Mouse (Mus musculus): ENCODE data around the gene Tcf7l2.

Gene Tcf7l2

DNA sequence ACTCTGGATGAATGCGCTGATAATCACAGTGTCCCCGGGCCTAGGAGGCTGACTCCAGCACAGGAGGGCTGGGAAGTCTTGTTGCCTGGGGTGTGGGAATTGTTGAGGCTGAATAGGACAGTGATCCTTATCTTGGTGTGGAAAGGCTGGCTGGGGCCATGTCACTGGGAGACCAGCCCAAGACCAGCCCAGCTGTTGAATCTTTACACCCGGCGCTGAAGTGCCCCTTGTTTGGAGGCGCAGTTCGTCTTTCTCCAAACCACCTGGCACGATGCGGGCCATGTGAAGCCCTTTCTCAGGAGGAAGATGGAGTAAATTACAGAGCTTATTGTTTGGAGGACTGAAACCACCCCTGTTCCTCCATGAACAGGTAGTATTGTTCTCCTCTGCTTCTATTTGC is 15.1 kb downstream of the Tcf7l2 start:
- CTCF ChIA-PET, result interaction anchor here (0.7 kb wide), 1 partner anchor 199 kb away, joined by 3 read pairs; no protein-coding TSS in a partner anchor

DNA sequence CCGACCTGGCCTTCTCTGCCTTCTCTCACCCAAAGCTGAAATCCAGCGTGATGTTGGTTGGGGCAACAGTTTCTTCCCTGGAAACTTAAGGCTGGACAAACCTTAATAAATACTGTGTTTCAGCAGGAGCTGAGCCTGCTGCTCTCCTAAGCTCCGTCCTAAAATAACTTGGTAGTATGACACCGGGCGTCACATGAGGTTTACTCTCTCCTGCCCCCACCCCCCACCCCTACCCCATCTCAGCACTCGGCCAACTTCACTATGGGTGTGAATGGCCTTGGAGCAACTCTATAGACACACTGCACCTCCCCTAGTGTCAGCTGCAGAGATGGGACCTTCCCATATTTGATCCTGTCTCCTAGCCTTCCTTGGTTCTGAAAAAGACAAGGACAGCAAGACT is 15.8 kb downstream of the Tcf7l2 start:
- CTCF ChIA-PET, result no interaction called here

GRCm38 (mm10) chr19:55758158-55758557 is 16.5 kb downstream of the Tcf7l2 start:
- CTCF ChIA-PET, result no interaction called here

DNA sequence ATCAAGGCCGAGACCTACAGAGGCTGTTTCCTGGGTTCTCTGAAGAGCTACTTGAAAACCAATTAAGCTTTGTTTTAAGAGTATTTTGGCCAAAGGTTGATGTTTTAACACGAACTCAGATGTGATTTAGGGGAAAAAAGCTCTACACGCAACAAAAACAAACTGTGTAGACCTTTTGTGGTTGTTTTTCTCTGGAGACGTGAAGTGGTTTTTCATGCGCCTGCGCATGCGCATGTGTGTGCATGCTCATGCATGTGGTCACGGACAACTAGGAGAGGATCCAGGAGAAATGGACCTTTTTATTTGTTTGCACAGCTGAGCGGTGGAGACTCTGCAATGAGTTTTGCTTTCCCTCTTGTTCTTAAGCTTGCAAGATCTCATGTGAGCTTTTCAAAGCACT is 17.4 kb downstream of the Tcf7l2 start:
- CTCF ChIA-PET, result interaction anchor here (1.2 kb wide), 1 partner anchor 9 kb away, joined by 20 read pairs; no protein-coding TSS in a partner anchor

- CTCF ChIA-PET, result no interaction called here
Measured at GRCm38 (mm10) chr19:55761086-55761485, 19.5 kb downstream of the Tcf7l2 start.

GRCm38 (mm10) chr19:55762187-55762586 is 20.6 kb downstream of the Tcf7l2 start:
- CTCF ChIA-PET, result interaction anchor here (0.6 kb wide), 1 partner anchor 18 kb away, joined by 3 read pairs; no protein-coding TSS in a partner anchor

GRCm38 (mm10) chr19:55765814-55766213 is 24.2 kb downstream of the Tcf7l2 start:
- CTCF ChIA-PET, result no interaction called here

- CTCF ChIA-PET, result no interaction called here
Measured at GRCm38 (mm10) chr19:55767104-55767503, 25.5 kb downstream of the Tcf7l2 start.

DNA sequence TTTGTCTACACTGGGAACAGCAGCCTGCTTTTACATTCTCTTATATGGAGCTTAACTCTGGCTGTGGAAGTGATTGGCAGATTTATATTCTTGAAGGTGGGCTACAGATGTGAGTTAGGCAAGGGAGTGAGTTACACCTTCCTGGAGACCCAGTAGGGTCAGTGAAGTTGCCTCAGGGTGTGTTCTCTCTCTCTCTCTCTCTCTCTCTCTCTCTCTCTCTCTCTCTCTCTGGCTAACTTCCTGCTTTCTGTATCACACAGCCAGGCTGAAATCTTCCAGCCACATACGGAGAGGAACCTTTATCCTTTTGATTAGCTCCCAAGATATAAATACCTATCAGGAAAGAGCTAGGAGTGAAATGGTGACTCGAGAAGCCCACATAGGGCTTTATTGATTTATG is 26.0 kb downstream of the Tcf7l2 start:
- CTCF ChIA-PET, result interaction anchor here (0.7 kb wide), 1 partner anchor 100 kb away, joined by 6 read pairs; no protein-coding TSS in a partner anchor

GRCm38 (mm10) chr19:55768246-55768645 is 26.6 kb downstream of the Tcf7l2 start:
- CTCF ChIA-PET, result interaction anchor here (0.6 to 1.1 kb wide), 3 partner anchors 9 to 144 kb away, joined by 3 to 20 read pairs (median 6); no protein-coding TSS in a partner anchor

- CTCF ChIA-PET, result interaction anchor here (1.1 kb wide), 1 partner anchor 10 kb away, joined by 20 read pairs; no protein-coding TSS in a partner anchor
Measured at GRCm38 (mm10) chr19:55768889-55769288, 27.3 kb downstream of the Tcf7l2 start.

GRCm38 (mm10) chr19:55774334-55774733 is 32.7 kb downstream of the Tcf7l2 start:
- CTCF ChIA-PET, result interaction anchor here (0.7 kb wide), 1 partner anchor 27 kb away, joined by 27 read pairs; no protein-coding TSS in a partner anchor

DNA sequence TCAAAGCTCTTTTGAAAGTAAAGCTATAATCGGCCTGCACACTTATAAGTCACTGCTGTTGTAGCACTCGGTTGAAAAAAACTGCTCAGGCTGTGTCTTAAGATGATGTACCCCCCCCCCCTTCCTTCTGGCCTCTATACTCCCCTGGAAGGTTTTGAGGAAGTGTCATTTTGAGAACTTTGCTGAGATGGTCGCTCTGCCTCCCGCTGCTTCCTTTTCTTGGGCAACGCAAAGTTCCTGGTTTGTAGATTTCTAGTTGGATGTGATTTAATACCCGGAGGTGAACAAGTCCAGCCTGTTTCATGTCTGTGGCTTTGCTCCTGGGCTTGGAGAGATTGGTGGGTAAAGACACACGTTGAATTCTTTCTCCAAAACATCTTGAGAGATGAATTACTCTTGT is 33.2 kb downstream of the Tcf7l2 start:
- CTCF ChIA-PET, result interaction anchor here (0.7 kb wide), 1 partner anchor 27 kb away, joined by 27 read pairs; no protein-coding TSS in a partner anchor

- CTCF ChIA-PET, result no interaction called here
Measured at GRCm38 (mm10) chr19:55779871-55780270, 38.3 kb downstream of the Tcf7l2 start.

DNA sequence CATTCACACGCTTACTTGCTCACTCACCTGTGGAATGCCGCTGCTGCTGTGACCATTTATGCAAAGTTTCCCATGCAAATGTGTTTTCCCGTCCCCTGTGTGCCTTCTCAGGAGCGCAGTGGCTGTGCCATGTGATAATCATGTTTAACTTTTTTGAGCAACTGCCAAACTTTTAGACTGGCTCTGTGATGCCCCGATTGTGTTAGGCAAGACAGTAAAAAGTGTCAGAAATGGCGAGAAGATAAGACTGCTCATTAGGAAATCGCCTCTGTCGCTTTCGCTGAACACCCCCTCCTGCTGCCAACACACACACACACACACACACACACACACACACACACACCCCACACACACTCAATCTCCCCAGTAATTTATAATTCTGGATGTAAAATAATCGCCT is 39.5 kb downstream of the Tcf7l2 start:
- CTCF ChIA-PET, result no interaction called here

- CTCF ChIA-PET, result no interaction called here
Measured at GRCm38 (mm10) chr19:55781681-55782080, 40.1 kb downstream of the Tcf7l2 start.

DNA sequence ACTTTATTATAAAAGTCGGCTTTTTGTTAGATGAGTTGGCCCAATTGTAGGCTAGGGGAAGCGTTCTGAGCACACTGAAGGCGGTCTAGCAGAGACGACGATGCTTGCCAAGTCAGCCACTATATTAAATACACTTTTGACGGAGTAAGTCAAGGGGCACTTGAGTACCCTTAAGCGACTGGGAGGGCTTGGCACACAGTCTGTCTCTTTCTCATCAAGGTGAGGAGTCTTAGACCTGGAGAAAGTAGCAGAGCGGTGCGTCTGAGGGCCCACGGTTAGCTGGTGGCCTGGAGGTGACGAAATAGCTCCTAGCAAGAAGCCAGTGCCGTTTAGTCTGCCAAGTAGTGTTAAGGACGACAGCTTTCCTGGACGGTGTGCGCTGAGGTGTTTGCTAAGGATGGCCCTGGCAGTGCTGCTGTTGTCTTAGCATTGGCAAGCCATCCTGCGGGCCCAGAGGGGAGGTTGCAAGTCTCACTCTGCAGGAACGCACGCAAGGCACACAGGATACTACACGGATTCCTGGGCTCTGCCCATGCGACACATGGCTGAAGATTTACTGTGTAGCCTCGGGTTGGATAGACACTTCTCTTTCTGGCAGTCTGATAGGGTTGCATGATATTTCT is 43.3 kb downstream of the Tcf7l2 start:
- CTCF ChIA-PET, result no interaction called here

GRCm38 (mm10) chr19:55787420-55787819 is 45.8 kb downstream of the Tcf7l2 start:
- CTCF ChIA-PET, result no interaction called here

- CTCF ChIA-PET, result no interaction called here
Measured at GRCm38 (mm10) chr19:55788285-55788904, 46.8 kb downstream of the Tcf7l2 start.

- CTCF ChIA-PET, result no interaction called here
Measured at GRCm38 (mm10) chr19:55788905-55789295, 47.3 kb downstream of the Tcf7l2 start.

DNA sequence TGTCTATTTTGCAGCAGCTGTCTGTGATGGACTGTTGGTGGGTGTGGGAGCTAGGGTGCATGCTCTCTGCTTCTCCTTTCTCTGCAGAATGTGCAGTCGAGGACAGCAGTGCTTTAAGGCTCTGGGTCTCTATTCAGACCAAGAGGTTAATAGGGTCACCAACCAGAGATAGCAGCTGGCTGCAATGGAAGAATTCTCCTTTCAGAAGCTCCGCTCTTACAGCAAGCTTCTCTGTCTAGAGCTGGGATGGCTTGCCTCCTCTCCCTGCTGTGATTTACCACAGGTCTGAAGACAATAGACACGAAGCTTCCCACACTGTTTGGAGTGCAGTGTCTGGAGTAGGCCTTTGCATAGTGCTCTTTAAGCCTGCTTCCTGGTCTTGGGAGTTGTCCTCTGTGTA is 48.2 kb downstream of the Tcf7l2 start:
- CTCF ChIA-PET, result no interaction called here

DNA sequence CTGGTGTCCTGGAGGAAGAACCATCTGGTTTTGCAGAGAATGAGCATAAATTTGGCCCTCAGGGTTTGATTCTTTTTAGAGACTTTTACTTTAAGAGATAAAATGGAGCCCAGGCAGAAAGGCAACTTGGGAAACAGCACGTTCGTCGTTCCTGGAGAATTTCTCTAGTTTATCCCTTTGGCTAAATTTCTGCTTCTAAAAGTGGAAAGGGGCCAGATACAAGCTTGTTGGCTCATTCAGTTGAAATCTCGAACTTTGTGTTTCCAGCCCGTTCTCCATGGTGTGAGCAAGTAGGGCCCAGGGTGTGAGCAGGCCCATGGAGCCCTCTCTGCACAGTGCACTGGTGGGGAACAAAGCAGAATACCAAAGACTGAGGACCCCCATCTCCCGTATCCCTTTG is 49.7 kb downstream of the Tcf7l2 start:
- CTCF ChIA-PET, result interaction anchor here (0.6 kb wide), 1 partner anchor 25 kb away, joined by 3 read pairs; no protein-coding TSS in a partner anchor

DNA sequence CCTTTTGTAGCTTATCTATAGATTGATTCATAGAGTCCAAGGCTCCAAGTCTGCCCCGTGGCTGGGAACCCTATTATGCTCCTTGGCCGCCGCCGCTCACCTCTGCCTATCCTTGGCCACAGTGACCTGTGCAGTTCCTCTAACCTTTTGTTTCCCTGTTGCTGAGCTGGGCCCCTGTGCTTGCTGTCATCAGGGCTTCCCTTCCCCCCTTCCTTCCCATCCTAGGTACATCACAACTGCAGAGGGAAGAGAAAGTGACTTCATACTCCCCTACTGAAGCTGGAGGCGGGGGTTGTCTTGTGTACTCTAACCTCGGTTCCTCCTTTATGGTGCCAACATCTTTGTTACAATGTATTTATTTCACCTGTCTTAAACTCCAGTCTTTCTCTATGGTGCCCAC is 50.3 kb downstream of the Tcf7l2 start:
- CTCF ChIA-PET, result no interaction called here
